Mouse (Mus musculus) ES-Bruce4 (cell line): ENCODE data around the gene Dcakd.

Source experiments
- CTCF ChIP-seq: IDR thresholded peaks from one replicate; pipeline ENCODE4 v1.8.1; 2011; ENCODE audit warnings: low read depth, low read length
- EP300 ChIP-seq: IDR thresholded peaks from 2 replicates; pipeline ENCODE4 v1.6.1; 2011; ENCODE audit warnings: low read depth, low read length; ENCODE audit not compliant: insufficient read depth

DNA sequence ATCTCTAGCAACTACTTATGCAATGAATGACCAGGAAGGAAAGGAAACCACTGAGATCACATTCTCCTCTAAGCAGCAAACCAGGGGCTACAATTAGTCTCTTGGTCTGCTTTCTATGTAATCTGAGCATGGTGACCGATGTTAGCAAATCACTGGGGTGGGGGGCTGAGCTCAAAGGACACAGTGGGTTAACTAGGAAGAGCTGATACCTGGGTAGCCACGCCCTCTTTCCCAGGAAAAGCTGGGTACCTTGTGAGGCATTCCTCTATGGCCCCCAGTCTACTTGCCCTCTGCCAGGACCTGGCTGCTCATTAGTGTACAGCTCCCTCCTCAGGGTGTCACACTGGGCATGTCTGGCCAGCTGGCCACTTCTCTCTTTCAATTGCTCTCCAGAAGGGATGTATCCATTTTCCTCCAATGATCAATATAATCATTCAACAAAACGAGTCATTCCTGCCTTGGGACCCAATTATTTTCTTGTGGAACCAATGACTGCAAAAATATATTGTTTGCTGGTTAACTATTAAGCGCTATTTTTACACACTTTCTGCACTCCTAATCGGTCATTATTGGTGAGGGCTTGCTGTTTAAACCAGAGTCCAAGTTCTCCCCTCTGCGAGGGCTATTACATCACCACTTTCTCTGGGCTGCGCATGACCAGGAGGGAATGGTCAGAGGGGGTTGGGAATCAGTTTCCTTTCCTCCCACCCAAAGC lies 21.7 kb downstream of the Dcakd start:
- no peak for TF ChIP-seq CTCF
- TF ChIP-seq EP300: no peak
